Mouse (Mus musculus): ENCODE results near the gene Aldh2. TPM values are rescaled to one million over a fixed set of nuclear protein-coding genes. Genes with fewer than 3 reads are reported as not detected.
"Not testable (repeated sequence)": the region's sequence is repeated elsewhere in the genome, so short reads cannot be mapped to it uniquely, and the experiment has no call there.

Aldh2 gene
- total RNA-seq, 2 experiments from 2014 or later, result 88.3 to 96.7 TPM

- DNase-seq (ENCODE audit: low spot score in 2 of 2), result no peak
Observed at GRCm38 (mm10) chr5:121549196-121549595, 44.4 kb downstream of the Aldh2 start.

- DNase-seq (ENCODE audit: low spot score in 2 of 2), result no peak
Observed at GRCm38 (mm10) chr5:121547084-121547483, 46.5 kb downstream of the Aldh2 start.

GRCm38 (mm10) chr5:121546530-121546895 lies 47.1 kb downstream of the Aldh2 start:
- DNase-seq (ENCODE audit: low spot score in 2 of 2), result peak in 1 of 2 experiments; percentile 38

GRCm38 (mm10) chr5:121545793-121546529 lies 47.7 kb downstream of the Aldh2 start, which contains the start of gene Mapkapk5:
Gene Mapkapk5 (minus strand): TSS chr5:121545905.
- peak; percentile 98 to 99 for DNase-seq (ENCODE audit: low spot score in 2 of 2)

GRCm38 (mm10) chr5:121544910-121545792 lies 48.5 kb downstream of the Aldh2 start, which contains the start of the genes Adam1a and Gm42878:
Gene Adam1a (minus strand): TSS chr5:121545482.
Gene Gm42878 (minus strand): TSS chr5:121545482.
- DNase-seq (ENCODE audit: low spot score in 2 of 2), result peak; percentile 15 to 29

GRCm38 (mm10) chr5:121543370-121543769 lies 50.3 kb downstream of the Aldh2 start:
- DNase-seq (ENCODE audit: low spot score in 2 of 2), result no peak

GRCm38 (mm10) chr5:121541235-121541634 lies 52.4 kb downstream of the Aldh2 start:
- DNase-seq (ENCODE audit: low spot score in 2 of 2), result no peak

GRCm38 (mm10) chr5:121540066-121540465 lies 53.6 kb downstream of the Aldh2 start:
- DNase-seq (ENCODE audit: low spot score in 2 of 2), result no peak

- no peak for DNase-seq (ENCODE audit: low spot score in 2 of 2)
Observed at GRCm38 (mm10) chr5:121537588-121537987, 56.0 kb downstream of the Aldh2 start.

GRCm38 (mm10) chr5:121536921-121537555 lies 56.6 kb downstream of the Aldh2 start:
- DNase-seq (ENCODE audit: low spot score in 2 of 2), result no peak

- DNase-seq (ENCODE audit: low spot score in 2 of 2), result no peak
Observed at GRCm38 (mm10) chr5:121535116-121535515, 58.5 kb downstream of the Aldh2 start.

- DNase-seq (ENCODE audit: low spot score in 2 of 2), result no peak
Observed at GRCm38 (mm10) chr5:121534521-121534920, 59.1 kb downstream of the Aldh2 start.

GRCm38 (mm10) chr5:121526961-121527360 lies 66.7 kb downstream of the Aldh2 start:
- DNase-seq (ENCODE audit: low spot score in 2 of 2), result no peak

GRCm38 (mm10) chr5:121526526-121526925 lies 67.1 kb downstream of the Aldh2 start:
- DNase-seq (ENCODE audit: low spot score in 2 of 2), result no peak

GRCm38 (mm10) chr5:121525774-121526450 lies 67.7 kb downstream of the Aldh2 start:
- no peak for DNase-seq (ENCODE audit: low spot score in 2 of 2)

GRCm38 (mm10) chr5:121519758-121520157 lies 73.9 kb downstream of the Aldh2 start:
- not testable (repeated sequence) for DNase-seq (ENCODE audit: low spot score in 2 of 2)

GRCm38 (mm10) chr5:121518983-121519382 lies 74.6 kb downstream of the Aldh2 start:
- no peak for DNase-seq (ENCODE audit: low spot score in 2 of 2)
